Mouse (Mus musculus) layer of hippocampus, adult 11-12 months (tissue): ENCODE measurements around the gene Fmn2.

Experiments
- DNase-seq: peaks from one replicate; pipeline ENCODE4 v3.0.0; 2022; ENCODE audit warnings: low spot score

Gene Fmn2

GRCm38 (mm10) chr1:174557211-174557610, 55.6 kb downstream of the Fmn2 start:
- DNase-seq = peak; percentile 19

GRCm38 (mm10) chr1:174557841-174558240, 56.2 kb downstream of the Fmn2 start:
- no peak for DNase-seq

- DNase-seq = no peak
Measured at GRCm38 (mm10) chr1:174558488-174558887, 56.9 kb downstream of the Fmn2 start.

GRCm38 (mm10) chr1:174564561-174564960, 62.9 kb downstream of the Fmn2 start:
- DNase-seq = no peak

- DNase-seq = no peak
Measured at GRCm38 (mm10) chr1:174568609-174569008, 67.0 kb downstream of the Fmn2 start.

- DNase-seq = peak; percentile 28
Measured at GRCm38 (mm10) chr1:174592420-174592980, 90.9 kb downstream of the Fmn2 start.

GRCm38 (mm10) chr1:174594989-174595388, 93.4 kb downstream of the Fmn2 start:
- DNase-seq = peak; percentile 76

GRCm38 (mm10) chr1:174597495-174597894, 95.9 kb downstream of the Fmn2 start:
- DNase-seq = no peak

- DNase-seq = no peak
Measured at GRCm38 (mm10) chr1:174598226-174598625, 96.6 kb downstream of the Fmn2 start.

- DNase-seq = no peak
Measured at GRCm38 (mm10) chr1:174600041-174600440, 98.4 kb downstream of the Fmn2 start.

- DNase-seq = no peak
Measured at GRCm38 (mm10) chr1:174600620-174601019, 99.0 kb downstream of the Fmn2 start.

- no peak for DNase-seq
Measured at GRCm38 (mm10) chr1:174617368-174617767, 115.7 kb downstream of the Fmn2 start.

- DNase-seq = no peak
Measured at GRCm38 (mm10) chr1:174621512-174621911, 119.9 kb downstream of the Fmn2 start.

- DNase-seq = no peak
Measured at GRCm38 (mm10) chr1:174623054-174623453, 121.4 kb downstream of the Fmn2 start.

- no peak for DNase-seq
Measured at GRCm38 (mm10) chr1:174630074-174630473, 128.4 kb downstream of the Fmn2 start.

- no peak for DNase-seq
Measured at GRCm38 (mm10) chr1:174636291-174636690, 134.7 kb downstream of the Fmn2 start.

GRCm38 (mm10) chr1:174637564-174638085, 136.0 kb downstream of the Fmn2 start:
- DNase-seq = no peak

- DNase-seq = no peak
Measured at GRCm38 (mm10) chr1:174640901-174641300, 139.3 kb downstream of the Fmn2 start.

- DNase-seq = no peak
Measured at GRCm38 (mm10) chr1:174643431-174644010, 141.9 kb downstream of the Fmn2 start.

GRCm38 (mm10) chr1:174649421-174649826, 147.8 kb downstream of the Fmn2 start:
- no peak for DNase-seq

- no peak for DNase-seq
Measured at GRCm38 (mm10) chr1:174654565-174654964, 152.9 kb downstream of the Fmn2 start.

GRCm38 (mm10) chr1:174655354-174655753, 153.7 kb downstream of the Fmn2 start:
- DNase-seq = no peak

GRCm38 (mm10) chr1:174656554-174656953, 154.9 kb downstream of the Fmn2 start:
- DNase-seq = no peak
